Mouse (Mus musculus): Measurements from ENCODE around the gene Kmt5c.

DNA sequence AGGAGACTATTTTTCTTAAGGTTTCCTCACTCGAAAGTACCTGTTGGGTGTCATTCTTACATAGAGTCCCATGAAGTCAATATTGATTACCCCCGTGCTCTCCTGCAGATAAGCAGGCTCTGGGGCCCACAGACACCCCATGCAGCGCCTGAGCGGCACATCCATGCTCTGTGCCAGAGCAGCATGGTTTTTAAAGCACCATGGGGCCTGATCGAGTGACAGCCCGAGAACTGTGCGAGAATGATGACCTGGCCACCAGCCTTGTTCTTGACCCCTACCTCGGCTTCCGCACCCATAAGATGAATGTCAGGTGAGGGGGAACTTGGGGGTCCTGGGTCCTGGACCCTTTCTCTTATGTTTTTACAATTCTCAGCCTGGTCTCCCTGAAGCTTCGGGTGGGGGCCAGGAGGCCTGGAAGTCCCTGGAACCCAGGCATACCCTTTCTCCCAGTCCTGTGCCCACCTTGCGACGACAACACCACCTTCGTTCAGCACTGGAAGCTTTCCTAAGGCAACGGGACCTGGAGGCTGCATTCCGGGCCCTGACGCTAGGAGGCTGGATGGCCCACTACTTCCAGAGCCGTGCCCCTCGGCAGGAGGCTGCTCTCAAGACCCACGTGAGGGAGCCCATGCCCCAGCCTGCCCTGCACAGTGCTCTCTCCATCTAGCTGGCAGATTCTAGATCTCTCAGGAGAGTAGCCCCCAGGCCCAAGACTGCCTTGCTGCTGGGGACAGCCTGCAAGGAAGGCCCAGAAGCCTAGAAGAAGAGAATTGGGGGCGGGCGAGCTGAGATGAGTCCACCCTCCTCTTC is 2.0 kb downstream of the Kmt5c start:
- TF ChIP-seq CTCF (IDR thresholded peaks at IDR 0.05; ENCODE audit: extremely low read depth, insufficient read depth, insufficient read length, insufficient replicate concordance) (no peak), POLR2A (IDR thresholded peaks at IDR 0.05; ENCODE audit: low read depth, low read length) (no peak)
